ENCODE assay signal across 11 mouse cellular contexts in genomic region chr10:121323493-121323892, GRCm38 (mm10). TPM values are rescaled to one million over a fixed set of nuclear protein-coding genes. Genes with fewer than 3 reads are reported as not detected.
A peak's percentile ranks its signal among the peaks of the same experiment; 100 is the strongest.
DNase-seq lines count a peak whose midpoint lies in the region; ATAC-seq and TF ChIP-seq lines count a peak whose summit lies in the region.
"Had no signal": no experiment of that assay in that cellular context is flagged by ENCODE, and none has a peak within 500 bp of the region (broad histone marks: within the 10 kb centered on the region; RNA-seq: fewer than 3 reads in every experiment).

No protein-coding gene starts in this region.

- TF ChIP-seq EP300 in liver, postnatal 0 days (IDR thresholded peaks at IDR 0.05; ENCODE audit: low read depth), result no peak

- H3K27ac ChIP-seq in forebrain, postnatal 0 days (ENCODE audit: low read depth, low read length), result no peak overlapping the region
- no peak overlapping the region for H3K27ac ChIP-seq in forebrain, embryonic 12.5 days
- no peak overlapping the region for H3K27ac ChIP-seq in liver, postnatal 0 days (ENCODE audit: low read depth)
- H3K27ac ChIP-seq: kidney, postnatal 0 days; liver, embryonic 14.5 days; stomach, postnatal 0 days had no signal

- H3K4me1 ChIP-seq in forebrain, postnatal 0 days (ENCODE audit: insufficient read depth), result no peaks in the 10 kb centered on the region
- H3K4me1 ChIP-seq in forebrain, embryonic 12.5 days, result no peaks in the 10 kb centered on the region; the same call in 1 of the 2 replicates
- H3K4me1 ChIP-seq in liver, postnatal 0 days (ENCODE audit: insufficient read depth), result no peaks in the 10 kb centered on the region

- no peak overlapping the region for H3K4me3 ChIP-seq in forebrain, postnatal 0 days (ENCODE audit: low read depth, low read length)
- H3K4me3 ChIP-seq in forebrain, embryonic 12.5 days (replicated peaks), result no peak overlapping the region
- H3K4me3 ChIP-seq in liver, postnatal 0 days (ENCODE audit: low read depth, low read length), result no peak overlapping the region

- DNase-seq in forebrain, postnatal 0 days, result peak; percentile 66
- peak; percentile 40 for DNase-seq in liver, postnatal 0 days
- no peak for DNase-seq in liver
- DNase-seq in cerebellum, postnatal 25 days, result peak; percentile 32 to 74
- peak; percentile 83 for DNase-seq in testis, postnatal 10 days (ENCODE audit: low spot score)
- DNase-seq in left cerebral cortex, adult 11 months (ENCODE audit: low spot score), result no peak
- DNase-seq: heart, adult 18-20 months had no signal

- 45% methylated on average over 7 of the region's 7 CpGs for WGBS in forebrain, postnatal 0 days
- 76% methylated on average over 7 of the region's 7 CpGs for WGBS in forebrain, embryonic 12.5 days
- WGBS in liver, postnatal 0 days (ENCODE audit: insufficient replicate concordance), result 78% methylated on average over 7 of the region's 7 CpGs

- no peaks in the 10 kb centered on the region for H3K9me3 ChIP-seq in forebrain, postnatal 0 days (ENCODE audit: low read length)
- no peaks in the 10 kb centered on the region for H3K9me3 ChIP-seq in forebrain, embryonic 12.5 days
- H3K9me3 ChIP-seq in liver, postnatal 0 days (ENCODE audit: low read length), result no peaks in the 10 kb centered on the region

- ATAC-seq in forebrain, postnatal 0 days, result peak; percentile 68; the same call in 1 of the 2 replicates
- ATAC-seq in forebrain, embryonic 12.5 days (ENCODE audit: low FRiP score), result no peak
- ATAC-seq in liver, postnatal 0 days, result no peak

- H3K4me2 ChIP-seq in forebrain, postnatal 0 days (ENCODE audit: low read depth), result no peak overlapping the region
- H3K4me2 ChIP-seq in forebrain, embryonic 12.5 days, result no peak overlapping the region
- no peak overlapping the region for H3K4me2 ChIP-seq in liver, postnatal 0 days (ENCODE audit: low read depth, low read length)

- no peaks in the 10 kb centered on the region for H3K27me3 ChIP-seq in forebrain, postnatal 0 days (ENCODE audit: insufficient read depth, low read length)
- H3K27me3 ChIP-seq in forebrain, embryonic 12.5 days, result no peaks in the 10 kb centered on the region
- no peaks in the 10 kb centered on the region for H3K27me3 ChIP-seq in liver, postnatal 0 days (ENCODE audit: insufficient read depth, low read length)

- no peak overlapping the region for H3K9ac ChIP-seq in forebrain, postnatal 0 days
- no peak overlapping the region for H3K9ac ChIP-seq in forebrain, embryonic 12.5 days
- H3K9ac ChIP-seq in liver, postnatal 0 days (replicated peaks), result no peak overlapping the region
- H3K9ac ChIP-seq: liver, embryonic 14.5 days had no signal

- no peak for TF ChIP-seq CTCF in forebrain, postnatal 0 days (IDR thresholded peaks at IDR 0.05; ENCODE audit: low read depth)
- TF ChIP-seq CTCF in liver, postnatal 0 days (IDR thresholded peaks at IDR 0.05; ENCODE audit: low read depth), result no peak

- H3K36me3 ChIP-seq in forebrain, postnatal 0 days (ENCODE audit: insufficient read depth), result no peaks in the 10 kb centered on the region
- no peaks in the 10 kb centered on the region for H3K36me3 ChIP-seq in forebrain, embryonic 12.5 days (replicated peaks)
- no peaks in the 10 kb centered on the region for H3K36me3 ChIP-seq in liver, postnatal 0 days (replicated peaks; ENCODE audit: insufficient read depth, low read length)

RNA-seq across cellular contexts. Expression of gene Tbc1d30, which starts 27.6 kb away (rescaled TPM):
- total RNA-seq in forebrain, postnatal 0 days (2014; rRNA removed), result 34.7 and 36.0 TPM in 2 replicates
- 5.6 and 7.5 TPM in 2 replicates for polyA plus RNA-seq in forebrain, postnatal 0 days (2015; fragmentation: Nextera tagmentation; extraction: Ambion mirVana)
- polyA plus RNA-seq in forebrain, embryonic 12.5 days (2016; fragmentation: Nextera tagmentation; extraction: Ambion mirVana), result 5.0 and 6.2 TPM in 2 replicates
- polyA plus RNA-seq in liver, postnatal 0 days (2015; fragmentation: Nextera tagmentation; extraction: Ambion mirVana), result 0.75 and 1.4 TPM in 2 replicates

RNA-seq across cellular contexts. Expression of gene Gns, which starts 41.4 kb away (rescaled TPM):
- 44.7 and 67.8 TPM in 2 replicates for total RNA-seq in forebrain, postnatal 0 days (2014; rRNA removed)
- polyA plus RNA-seq in forebrain, postnatal 0 days (2015; fragmentation: Nextera tagmentation; extraction: Ambion mirVana), result 31.4 and 40.4 TPM in 2 replicates
- 38.9 and 40.1 TPM in 2 replicates for polyA plus RNA-seq in forebrain, embryonic 12.5 days (2016; fragmentation: Nextera tagmentation; extraction: Ambion mirVana)
- polyA plus RNA-seq in liver, postnatal 0 days (2015; fragmentation: Nextera tagmentation; extraction: Ambion mirVana), result 27.7 and 28.9 TPM in 2 replicates

Comparison
In these comparisons a context has a peak if more than half of its experiments do, and no peak if none do; other contexts are left out.
1. DNase-seq: peak in forebrain, postnatal 0 days (single experiment), liver, postnatal 0 days (single experiment), cerebellum, postnatal 25 days (2 of 2) and testis, postnatal 10 days (single experiment); none in liver (single experiment) and left cerebral cortex, adult 11 months (single experiment).